Mouse (Mus musculus): ENCODE results near the gene Hivep3. TPM values are rescaled to one million over a fixed set of nuclear protein-coding genes. Genes with fewer than 3 reads are reported as not detected.

Hivep3 gene
- polyA plus RNA-seq, 1 experiment, result 5.8 TPM

DNA sequence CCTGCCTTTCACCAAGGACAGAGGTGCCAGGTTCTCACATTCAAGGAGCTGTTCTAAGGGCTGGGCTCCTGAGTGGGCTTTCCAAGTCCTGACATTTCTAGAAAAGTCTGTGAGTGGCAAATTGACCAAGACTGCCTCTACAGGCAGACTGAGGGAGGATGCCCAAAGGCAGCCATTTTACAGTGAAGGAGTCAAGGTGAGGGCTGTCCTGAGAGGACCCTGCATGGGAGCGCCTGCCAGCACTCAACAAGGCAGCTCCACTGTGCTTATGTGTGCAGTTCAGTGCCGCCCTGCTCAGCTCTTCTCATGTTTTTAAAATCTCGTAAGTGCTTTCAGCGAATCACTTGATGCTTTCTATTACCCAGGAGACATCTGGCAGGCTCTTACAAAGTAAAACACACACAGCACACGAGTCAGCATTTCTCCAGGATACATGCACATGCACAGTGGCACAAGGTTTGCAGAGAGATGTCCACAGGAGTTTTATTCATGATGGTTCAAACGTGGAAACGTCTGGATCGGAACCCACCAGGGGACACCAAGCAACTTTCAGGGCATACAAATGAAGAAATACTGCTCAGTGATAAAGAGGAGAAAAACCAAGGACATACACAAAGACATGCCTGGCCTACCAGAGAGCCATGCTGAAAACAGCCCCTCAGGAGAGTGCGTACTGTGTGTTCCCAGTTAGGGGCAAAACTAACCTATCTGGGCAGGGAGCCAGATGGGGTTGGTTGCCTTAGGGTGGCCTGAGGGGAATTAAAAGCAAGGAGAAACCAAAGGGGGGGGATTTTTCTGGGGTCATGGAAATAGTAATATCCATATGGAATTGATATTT is 120.9 kb downstream of the Hivep3 start:
- no peak for DNase-seq
- no peaks in the 10 kb centered on the region for H3K27me3 ChIP-seq (replicated peaks; ENCODE audit: control insufficient read depth, insufficient read depth, low read length)
- H3K36me3 ChIP-seq (ENCODE audit: control insufficient read depth, insufficient read depth, low read length), result no peaks in the 10 kb centered on the region
- TF ChIP-seq CTCF (conservative IDR thresholded peaks at IDR 0.05; ENCODE audit: insufficient read depth, insufficient read length, low read depth, low read length) (no peak), POLR2A (IDR thresholded peaks at IDR 0.05; ENCODE audit: low read depth, low read length) (no peak)
- no peak overlapping the region for H3K4me3 ChIP-seq (ENCODE audit: insufficient read depth, low read depth, low read length)
- H3K4me1 ChIP-seq (ENCODE audit: control insufficient read depth, insufficient read depth, low read length), result no peaks in the 10 kb centered on the region
- no peak overlapping the region for H3K27ac ChIP-seq (ENCODE audit: insufficient read depth, low read depth, low read length)
- WGBS, result 84% methylated on average over 9 of the region's 9 CpGs

DNA sequence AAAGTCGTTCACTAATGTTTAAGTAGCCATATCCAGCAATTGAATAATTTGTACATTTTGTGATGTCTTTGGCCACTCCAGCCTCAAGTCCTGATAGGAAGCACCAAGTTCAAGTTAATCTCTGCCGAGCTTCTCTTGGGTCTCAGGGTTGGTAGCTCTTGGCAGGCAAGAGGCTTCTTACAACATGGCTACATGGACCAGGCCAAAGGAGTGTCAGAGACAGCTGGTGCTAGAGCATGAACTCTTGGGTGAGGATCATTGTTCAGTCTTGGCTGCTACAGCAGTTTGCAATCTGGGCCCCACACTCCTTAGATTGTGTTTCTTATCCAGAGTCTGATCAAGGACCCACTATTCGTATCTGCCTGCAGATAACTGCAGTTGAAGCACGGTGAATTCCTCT is 125.9 kb downstream of the Hivep3 start:
- no peak overlapping the region for H3K4me3 ChIP-seq (ENCODE audit: insufficient read depth, low read depth, low read length)
- TF ChIP-seq CTCF (conservative IDR thresholded peaks at IDR 0.05; ENCODE audit: insufficient read depth, insufficient read length, low read depth, low read length) (no peak), POLR2A (IDR thresholded peaks at IDR 0.05; ENCODE audit: low read depth, low read length) (no peak)
- 63% methylated on average over 4 of the region's 4 CpGs for WGBS
- H3K27me3 ChIP-seq (replicated peaks; ENCODE audit: control insufficient read depth, insufficient read depth, low read length), result no peaks in the 10 kb centered on the region
- no peak overlapping the region for H3K27ac ChIP-seq (ENCODE audit: insufficient read depth, low read depth, low read length)
- H3K36me3 ChIP-seq (ENCODE audit: control insufficient read depth, insufficient read depth, low read length), result no peaks in the 10 kb centered on the region
- H3K4me1 ChIP-seq (ENCODE audit: control insufficient read depth, insufficient read depth, low read length), result no peaks in the 10 kb centered on the region
- DNase-seq, result peak; percentile 19

DNA sequence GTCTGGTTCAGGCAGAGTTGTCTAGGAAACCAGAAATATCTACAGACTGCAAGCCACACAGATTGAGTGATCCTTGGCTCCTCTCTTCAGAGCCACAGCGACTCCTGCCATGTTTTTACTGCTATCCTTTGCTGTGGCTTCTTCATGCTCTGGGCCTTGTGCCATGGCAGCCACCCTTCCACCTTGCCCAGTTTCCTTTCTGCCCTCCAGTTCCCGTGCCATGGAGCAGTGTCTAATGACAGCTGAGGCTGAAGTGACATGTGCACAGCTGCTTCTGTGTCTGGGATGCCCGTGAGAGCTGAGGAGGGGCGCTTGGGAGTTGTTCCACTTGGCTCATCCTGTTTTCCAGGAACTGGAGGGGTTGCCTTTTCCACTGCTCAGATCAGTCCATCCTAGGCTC is 127.4 kb downstream of the Hivep3 start:
- no peak for DNase-seq
- WGBS, result 50% methylated on average over 4 of the region's 4 CpGs

DNA sequence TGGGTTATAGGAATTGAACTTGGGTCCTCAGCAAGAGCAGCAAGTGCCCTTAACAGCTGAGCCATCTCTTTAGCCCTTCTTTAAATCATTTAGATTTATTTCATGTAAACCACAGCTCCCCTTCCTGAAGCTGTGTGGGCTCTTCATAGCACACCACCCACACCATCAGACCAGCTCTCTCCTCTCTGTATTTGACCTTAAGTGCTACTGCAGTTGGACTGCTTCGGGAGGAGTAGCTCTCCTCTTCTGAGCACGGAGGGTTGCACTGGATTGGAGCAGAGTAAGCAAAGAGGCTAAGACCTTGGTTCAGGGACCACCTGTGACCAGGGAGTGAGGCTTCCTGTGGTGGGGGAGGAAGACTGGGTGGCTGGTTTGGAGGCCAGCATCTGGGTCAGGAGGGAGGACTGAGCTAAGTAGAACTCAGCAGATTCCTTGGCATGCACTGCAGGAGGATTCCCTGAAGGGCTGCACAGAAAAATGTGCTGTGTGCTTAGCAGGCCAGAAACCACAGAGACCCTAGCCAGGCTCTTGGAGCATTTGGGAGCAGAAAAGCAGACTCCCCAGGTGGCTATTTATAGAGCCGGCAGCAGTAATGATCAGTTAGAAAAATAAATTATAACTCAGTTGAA is 132.4 kb downstream of the Hivep3 start:
- Histone ChIP-seq H3K36me3 (ENCODE audit: control insufficient read depth, insufficient read depth, low read length) (no peaks in the 10 kb centered on the region), H3K4me1 (ENCODE audit: control insufficient read depth, insufficient read depth, low read length) (no peaks in the 10 kb centered on the region), H3K4me3 (ENCODE audit: insufficient read depth, low read depth, low read length) (no peak overlapping the region), H3K27me3 (replicated peaks; ENCODE audit: control insufficient read depth, insufficient read depth, low read length) (no peaks in the 10 kb centered on the region), H3K27ac (ENCODE audit: insufficient read depth, low read depth, low read length) (no peak overlapping the region)
- DNase-seq, result peak; percentile 10
- TF ChIP-seq POLR2A (IDR thresholded peaks at IDR 0.05; ENCODE audit: low read depth, low read length) (no peak), CTCF (conservative IDR thresholded peaks at IDR 0.05; ENCODE audit: insufficient read depth, insufficient read length, low read depth, low read length) (no peak)
- WGBS, result 41% methylated on average over 3 of the region's 3 CpGs

More for the DNA sequence above, 127.4 kb downstream of the Hivep3 start:
- no peaks in the 10 kb centered on the region for H3K27me3 ChIP-seq (replicated peaks; ENCODE audit: control insufficient read depth, insufficient read depth, low read length)
- H3K36me3 ChIP-seq (ENCODE audit: control insufficient read depth, insufficient read depth, low read length), result no peaks in the 10 kb centered on the region
- H3K4me3 ChIP-seq (ENCODE audit: insufficient read depth, low read depth, low read length), result no peak overlapping the region
- H3K4me1 ChIP-seq (ENCODE audit: control insufficient read depth, insufficient read depth, low read length), result no peaks in the 10 kb centered on the region
- TF ChIP-seq POLR2A (IDR thresholded peaks at IDR 0.05; ENCODE audit: low read depth, low read length) (no peak), CTCF (conservative IDR thresholded peaks at IDR 0.05; ENCODE audit: insufficient read depth, insufficient read length, low read depth, low read length) (no peak)
- no peak overlapping the region for H3K27ac ChIP-seq (ENCODE audit: insufficient read depth, low read depth, low read length)

DNA sequence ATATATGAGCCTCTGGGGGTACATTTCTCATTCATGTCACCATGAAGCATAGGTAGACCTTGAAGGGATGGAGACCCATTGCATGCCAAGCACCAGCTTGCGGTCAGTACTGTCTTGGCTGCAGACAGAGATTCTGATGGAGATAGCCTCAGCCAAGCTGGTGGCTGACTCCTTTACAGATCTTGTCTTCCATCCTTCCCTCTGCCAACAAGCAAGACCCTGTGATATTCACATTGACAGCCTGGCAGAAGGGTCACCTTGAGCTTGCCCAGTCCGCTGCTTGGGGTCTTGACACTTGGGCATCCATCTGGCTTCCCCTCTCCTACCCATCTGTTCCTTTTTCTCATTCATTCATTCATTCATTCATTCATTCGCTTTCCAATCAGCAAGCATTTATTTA is 133.5 kb downstream of the Hivep3 start:
- WGBS, result 91% methylated on average over 3 of the region's 3 CpGs
- Histone ChIP-seq H3K4me3 (ENCODE audit: insufficient read depth, low read depth, low read length) (no peak overlapping the region), H3K4me1 (ENCODE audit: control insufficient read depth, insufficient read depth, low read length) (no peaks in the 10 kb centered on the region), H3K27me3 (replicated peaks; ENCODE audit: control insufficient read depth, insufficient read depth, low read length) (no peaks in the 10 kb centered on the region), H3K27ac (ENCODE audit: insufficient read depth, low read depth, low read length) (no peak overlapping the region), H3K36me3 (ENCODE audit: control insufficient read depth, insufficient read depth, low read length) (no peaks in the 10 kb centered on the region)
- DNase-seq, result no peak
- no peak for TF ChIP-seq CTCF (conservative IDR thresholded peaks at IDR 0.05; ENCODE audit: insufficient read depth, insufficient read length, low read depth, low read length)
- TF ChIP-seq POLR2A (IDR thresholded peaks at IDR 0.05; ENCODE audit: low read depth, low read length), result no peak

DNA sequence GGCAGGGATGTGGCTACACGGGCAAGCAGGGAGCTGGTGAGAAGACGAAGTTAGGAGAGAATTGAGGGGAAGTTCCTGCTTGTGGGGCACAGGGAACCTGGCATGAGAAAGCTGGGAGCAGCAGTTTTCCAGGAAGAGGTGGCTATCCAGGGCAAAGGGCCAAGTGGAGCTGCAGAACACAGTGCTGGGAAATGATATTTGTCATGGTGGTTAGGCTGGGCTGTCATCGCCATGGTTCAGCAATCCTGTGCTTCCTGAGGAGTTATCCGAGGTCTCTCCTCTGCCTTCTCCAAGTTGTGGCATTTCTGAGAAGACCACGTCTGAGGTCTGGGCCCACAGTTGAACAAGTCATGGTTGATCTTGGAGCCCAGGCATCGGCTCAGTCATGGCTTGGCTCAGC is 136.8 kb downstream of the Hivep3 start:
- TF ChIP-seq CTCF (conservative IDR thresholded peaks at IDR 0.05; ENCODE audit: insufficient read depth, insufficient read length, low read depth, low read length) (no peak), POLR2A (IDR thresholded peaks at IDR 0.05; ENCODE audit: low read depth, low read length) (no peak)
- H3K4me1 ChIP-seq (ENCODE audit: control insufficient read depth, insufficient read depth, low read length), result no peaks in the 10 kb centered on the region
- no peaks in the 10 kb centered on the region for H3K27me3 ChIP-seq (replicated peaks; ENCODE audit: control insufficient read depth, insufficient read depth, low read length)
- 45% methylated on average over 6 of the region's 6 CpGs for WGBS
- H3K27ac ChIP-seq (ENCODE audit: insufficient read depth, low read depth, low read length), result no peak overlapping the region
- peak; percentile 42 for DNase-seq
- no peak overlapping the region for H3K4me3 ChIP-seq (ENCODE audit: insufficient read depth, low read depth, low read length)
- H3K36me3 ChIP-seq (ENCODE audit: control insufficient read depth, insufficient read depth, low read length), result no peaks in the 10 kb centered on the region

DNA sequence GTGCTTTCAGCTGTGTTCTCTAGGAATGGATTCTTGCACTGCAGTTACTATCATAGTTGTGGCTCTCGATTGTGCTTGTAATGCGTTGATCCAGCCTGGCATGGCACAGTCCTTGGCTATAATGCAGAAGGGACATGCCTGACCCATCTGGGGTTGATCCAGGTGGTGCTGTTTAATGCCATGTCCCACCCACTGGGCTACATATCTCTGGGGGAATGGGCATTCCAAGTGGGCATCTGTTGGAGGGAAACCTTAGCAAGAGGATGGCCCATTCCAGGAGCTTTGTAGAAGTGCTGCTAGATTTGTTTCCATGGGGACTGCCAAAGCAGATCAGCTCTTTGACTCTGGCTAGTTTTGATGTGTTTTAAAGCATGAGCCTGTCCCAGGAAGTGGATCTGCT is 137.9 kb downstream of the Hivep3 start:
- no peaks in the 10 kb centered on the region for H3K4me1 ChIP-seq (ENCODE audit: control insufficient read depth, insufficient read depth, low read length)
- DNase-seq, result no peak
- TF ChIP-seq POLR2A (IDR thresholded peaks at IDR 0.05; ENCODE audit: low read depth, low read length), result no peak
- TF ChIP-seq CTCF (conservative IDR thresholded peaks at IDR 0.05; ENCODE audit: insufficient read depth, insufficient read length, low read depth, low read length), result no peak
- H3K36me3 ChIP-seq (ENCODE audit: control insufficient read depth, insufficient read depth, low read length), result no peaks in the 10 kb centered on the region
- WGBS, result 94% methylated on average over 2 of the region's 2 CpGs
- H3K4me3 ChIP-seq (ENCODE audit: insufficient read depth, low read depth, low read length), result no peak overlapping the region
- H3K27ac ChIP-seq (ENCODE audit: insufficient read depth, low read depth, low read length), result no peak overlapping the region
- no peaks in the 10 kb centered on the region for H3K27me3 ChIP-seq (replicated peaks; ENCODE audit: control insufficient read depth, insufficient read depth, low read length)
